Mouse (Mus musculus): ENCODE data around the gene Klhl32.

- no peak for TF ChIP-seq CTCF (IDR thresholded peaks at IDR 0.05; ENCODE audit: low read depth, low read length)
- TF ChIP-seq POLR2A (IDR thresholded peaks at IDR 0.05; ENCODE audit: borderline replicate concordance, low read depth, low read length) = no peak
Measured at GRCm38 (mm10) chr4:24609564-24609963, 241.4 kb downstream of the Klhl32 start.
